Mouse (Mus musculus): Measurements from ENCODE around the gene Myo9b.

Myo9b gene

GRCm38 (mm10) chr8:71371236-71371848 is 98.8 kb downstream of the Myo9b start, which contains the start of gene Ocel1:
TSS of gene Ocel1 (plus strand) at chr8:71371298.
- ChIA-PET CTCF (interaction anchor here (0.5 to 3.2 kb wide), 28 partner anchors 9 to 945 kb away, joined by 3 to 19 read pairs (median 3); partner anchors contain the start of genes Nr2f6 (in 2 of the 4), Ankle1 (in 1 of the 4), Gm3336 (in 1 of the 4) and Mrpl34 (in 1 of the 4)), POLR2A (interaction anchor here (0.6 to 6.4 kb wide), 25 partner anchors 9 to 532 kb away, joined by 3 to 41 read pairs (median 4); partner anchors contain the start of genes Ankle1 (in 2 of the 4), Nr2f6 (in 2 of the 4), Arrdc2 (in 1 of the 4) and Mrpl34 (in 1 of the 4))

GRCm38 (mm10) chr8:71372427-71372826 is 99.9 kb downstream of the Myo9b start:
- ChIA-PET POLR2A (interaction anchor here (0.8 to 6.4 kb wide), 19 partner anchors 8 to 533 kb away, joined by 3 to 41 read pairs (median 4); partner anchors contain the start of genes Ankle1 (in 3 of the 4), Nr2f6 (in 2 of the 4), Arrdc2 (in 1 of the 4) and Mrpl34 (in 1 of the 4)), CTCF (interaction anchor here (0.5 to 3.2 kb wide), 16 partner anchors 9 to 105 kb away, joined by 3 to 19 read pairs (median 4); partner anchors contain the start of genes Ankle1 (in 2 of the 4) and Nr2f6 (in 2 of the 4))

GRCm38 (mm10) chr8:71373000-71373399 is 100.5 kb downstream of the Myo9b start:
- POLR2A ChIA-PET = interaction anchor here in 3 of 4 experiments (0.8 to 6.4 kb wide), 13 partner anchors 8 to 482 kb away, joined by 3 to 41 read pairs (median 4); partner anchors contain the start of genes Ankle1 (in 2 of the 3), Nr2f6 (in 2 of the 3) and Mrpl34 (in 1 of the 3)
- CTCF ChIA-PET = interaction anchor here in 3 of 4 experiments (0.5 to 3.2 kb wide), 6 partner anchors 9 to 147 kb away, joined by 3 to 19 read pairs (median 3); partner anchors contain the start of genes Ankle1 (in 2 of the 3) and Nr2f6 (in 1 of the 3)

- CTCF ChIA-PET = interaction anchor here in 2 of 4 experiments (0.6 to 2.8 kb wide), 3 partner anchors 11 to 125 kb away, joined by 3 to 25 read pairs (median 3); no protein-coding TSS in a partner anchor
These were observed 102.2 kb downstream of the Myo9b start for GRCm38 (mm10) chr8:71374616-71375206.

GRCm38 (mm10) chr8:71375581-71376422 is 103.3 kb downstream of the Myo9b start:
- ChIA-PET POLR2A (interaction anchor here in 3 of 4 experiments (0.5 to 6.4 kb wide), 31 partner anchors 9 to 870 kb away, joined by 3 to 41 read pairs (median 3); partner anchors contain the start of genes Ankle1 (in 3 of the 3), Babam1 (in 2 of the 3), Mrpl34 (in 2 of the 3) and Myo9b (in 2 of the 3)), CTCF (interaction anchor here in 3 of 4 experiments (0.5 to 2.8 kb wide), 7 partner anchors 9 to 504 kb away, joined by 3 to 25 read pairs (median 4); partner anchors contain the start of genes Ankle1 (in 1 of the 3), Mrpl34 (in 1 of the 3) and Use1 (in 1 of the 3))

More at GRCm38 (mm10) chr8:71374616-71375206, 102.2 kb downstream of the Myo9b start:
- POLR2A ChIA-PET = interaction anchor here in 3 of 4 experiments (1.0 to 6.4 kb wide), 13 partner anchors 8 to 701 kb away, joined by 3 to 41 read pairs (median 6); partner anchors contain the start of genes Ankle1 (in 2 of the 3), Babam1 (in 1 of the 3), Haus8 (in 1 of the 3) and Jund (in 1 of the 3)

GRCm38 (mm10) chr8:71376423-71377030 is 104.0 kb downstream of the Myo9b start:
- POLR2A ChIA-PET = interaction anchor here in 3 of 4 experiments (0.5 to 6.4 kb wide), 25 partner anchors 9 to 871 kb away, joined by 3 to 41 read pairs (median 3); partner anchors contain the start of genes Ankle1 (in 2 of the 3), Babam1 (in 2 of the 3), Mrpl34 (in 2 of the 3) and Use1 (in 2 of the 3)
- CTCF ChIA-PET = interaction anchor here in 3 of 4 experiments (0.5 to 2.8 kb wide), 6 partner anchors 9 to 505 kb away, joined by 3 to 25 read pairs (median 6); partner anchors contain the start of genes Ankle1 (in 1 of the 3), Mrpl34 (in 1 of the 3) and Use1 (in 1 of the 3)

GRCm38 (mm10) chr8:71379008-71379407 is 106.5 kb downstream of the Myo9b start:
- ChIA-PET POLR2A (interaction anchor here in 2 of 4 experiments (0.7 to 2.7 kb wide), 8 partner anchors 9 to 107 kb away, joined by 3 to 12 read pairs (median 4); partner anchors contain the start of genes Ankle1 (in 2 of the 2), Babam1 (in 1 of the 2), Haus8 (in 1 of the 2) and Myo9b (in 1 of the 2)), CTCF (interaction anchor here in 1 of 4 experiments (0.6 kb wide), 2 partner anchors 14 to 23 kb away, joined by 3 read pairs; no protein-coding TSS in a partner anchor)

- POLR2A ChIA-PET = interaction anchor here in 2 of 4 experiments (1.0 to 2.8 kb wide), 7 partner anchors 8 to 128 kb away, joined by 3 to 12 read pairs (median 5); partner anchors contain the start of genes Babam1 (in 1 of the 2), Haus8 (in 1 of the 2), Mrpl34 (in 1 of the 2) and Myo9b (in 1 of the 2)
- CTCF ChIA-PET = interaction anchor here in 1 of 4 experiments (1.4 kb wide), 1 partner anchor 17 kb away, joined by 3 read pairs; the partner anchor contains the start of gene Babam1
These were observed 107.1 kb downstream of the Myo9b start for GRCm38 (mm10) chr8:71379512-71380075.

- ChIA-PET CTCF (interaction anchor here in 2 of 4 experiments (1.2 to 1.4 kb wide), 2 partner anchors 9 to 16 kb away, joined by 3 read pairs; partner anchors contain the start of genes Babam1 (in 1 of the 2) and Ocel1 (in 1 of the 2)), POLR2A (interaction anchor here in 2 of 4 experiments (1.0 to 2.8 kb wide), 12 partner anchors 8 to 484 kb away, joined by 3 to 12 read pairs (median 6); partner anchors contain the start of genes Babam1 (in 2 of the 2), Ocel1 (in 2 of the 2), Use1 (in 2 of the 2) and Mrpl34 (in 1 of the 2))
These were observed 108.0 kb downstream of the Myo9b start for GRCm38 (mm10) chr8:71380178-71381171.

GRCm38 (mm10) chr8:71381421-71381970 is 109.0 kb downstream of the Myo9b start, which contains the start of gene Nr2f6:
TSS of gene Nr2f6 (minus strand) at chr8:71381960.
- ChIA-PET POLR2A (interaction anchor here (0.6 to 2.8 kb wide), 23 partner anchors 8 to 1008 kb away, joined by 3 to 12 read pairs (median 4); partner anchors contain the start of genes Ankle1 (in 2 of the 4), Babam1 (in 2 of the 4), Ocel1 (in 2 of the 4) and Use1 (in 2 of the 4)), CTCF (interaction anchor here in 3 of 4 experiments (0.6 to 1.6 kb wide), 8 partner anchors 8 to 858 kb away, joined by 3 to 5 read pairs (median 3); partner anchors contain the start of genes Babam1 (in 2 of the 3), Ocel1 (in 2 of the 3) and Ap1m1 (in 1 of the 3))

- POLR2A ChIA-PET = interaction anchor here (0.6 to 2.8 kb wide), 28 partner anchors 9 to 1008 kb away, joined by 3 to 12 read pairs (median 4); partner anchors contain the start of genes Ankle1 (in 2 of the 4), Ocel1 (in 2 of the 4), Rpl18a (in 2 of the 4) and Babam1 (in 1 of the 4)
- CTCF ChIA-PET = interaction anchor here (0.5 to 1.6 kb wide), 12 partner anchors 9 to 1157 kb away, joined by 3 to 7 read pairs (median 3); partner anchors contain the start of genes Babam1 (in 2 of the 4), Ap1m1 (in 1 of the 4), Arrdc2 (in 1 of the 4) and Ocel1 (in 1 of the 4)
These were observed 109.8 kb downstream of the Myo9b start for GRCm38 (mm10) chr8:71381971-71382961.

GRCm38 (mm10) chr8:71383396-71383795 is 110.9 kb downstream of the Myo9b start:
- CTCF ChIA-PET = no interaction called here
- POLR2A ChIA-PET = interaction anchor here in 2 of 4 experiments (0.9 to 11.9 kb wide), 5 partner anchors 9 to 118 kb away, joined by 3 to 96 read pairs (median 41); partner anchors contain the start of genes Ankle1 (in 1 of the 2), Babam1 (in 1 of the 2), Ocel1 (in 1 of the 2) and Ushbp1 (in 1 of the 2)
